Mouse (Mus musculus) C3H10T1/2 (cell line): ENCODE data around the gene Art3. TPM values are rescaled to one million over a fixed set of nuclear protein-coding genes. Genes with fewer than 3 reads are reported as not detected.

Experiments used
- polyA plus RNA-seq, 2 experiments: library from polyadenylated mRNA; unstranded; fragments of >200 nt; fragmentation: generic; extraction: Trizol; gene quantifications; one replicate each; pipeline ENCODE4 v1.2.1; 2012; ENCODE audit warnings: missing spikeins in 2 of 2

Art3 gene
- under 1 TPM in 1 of 2 experiments, not detected in 1; 0.06 TPM for polyA plus RNA-seq

GRCm38 (mm10) chr5:92331635-92332338, at the start of gene Art3:
TSS of gene Art3 (plus strand) at chr5:92331827.

DNA sequence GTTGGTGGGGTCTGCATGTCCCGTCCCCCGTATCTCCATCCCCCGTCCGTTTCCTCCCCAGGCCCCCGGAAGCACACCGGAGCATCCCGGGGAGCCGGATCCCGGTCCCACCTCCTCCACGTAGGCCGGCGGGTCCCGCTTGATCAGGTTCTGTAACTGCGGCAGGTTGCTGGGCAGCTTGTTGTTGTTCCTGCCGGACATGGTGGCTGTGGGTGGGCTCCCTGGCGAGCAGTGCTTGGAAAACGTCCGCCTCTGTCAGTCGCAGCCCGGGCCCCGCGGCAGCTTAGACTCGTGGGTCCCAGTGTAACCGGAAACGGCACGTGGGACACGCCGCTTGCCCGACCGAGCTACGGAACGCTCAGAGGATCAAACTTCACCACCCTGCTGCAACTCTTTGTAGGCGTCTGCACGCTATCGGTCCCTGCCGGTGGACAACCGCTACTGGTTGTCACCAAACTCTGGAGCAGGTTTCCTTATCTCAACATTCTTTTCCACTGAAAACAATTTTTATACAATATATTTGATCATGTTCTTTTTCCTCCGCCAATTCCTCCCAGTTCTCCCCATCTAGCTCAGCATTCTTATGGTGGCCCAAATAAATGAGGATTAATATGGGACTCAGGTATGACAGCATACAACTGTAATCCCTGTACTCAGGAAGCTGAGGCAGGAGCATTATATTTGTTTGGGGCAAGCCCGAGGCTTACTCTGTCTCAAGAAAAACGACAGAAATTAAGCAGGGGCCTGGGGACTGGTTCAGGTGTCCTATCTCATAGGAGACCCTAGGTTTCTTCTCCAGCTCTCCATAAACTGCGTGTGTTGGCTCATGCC, 21.7 kb upstream of the Art3 start, which contains the start of gene Sdad1:
TSS of gene Sdad1 (minus strand) at position 799 of the 831 bp plus-strand sequence.

DNA sequence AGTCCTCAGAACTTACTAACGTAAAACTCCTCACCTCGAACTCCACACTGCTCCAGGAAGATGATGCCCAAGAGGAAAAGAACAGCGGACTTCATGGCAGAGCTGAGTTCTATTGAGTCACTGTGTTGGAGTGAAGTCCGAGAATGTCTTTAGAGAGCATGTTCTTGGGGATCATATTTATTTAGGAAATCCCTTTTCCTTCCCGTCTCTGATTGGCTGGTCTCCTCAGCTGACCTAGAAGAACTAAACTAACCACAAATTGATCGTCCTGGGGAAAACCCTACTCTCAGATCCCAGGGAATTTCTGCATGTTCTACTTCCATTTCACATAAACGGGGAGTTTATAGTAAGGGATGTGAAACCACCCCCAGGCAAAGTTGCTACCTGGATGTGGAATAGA, 3.7 kb upstream of the Art3 start, which contains the start of gene Cxcl9:
TSS of gene Cxcl9 (minus strand) at position 151 of the 400 bp plus-strand sequence.

DNA sequence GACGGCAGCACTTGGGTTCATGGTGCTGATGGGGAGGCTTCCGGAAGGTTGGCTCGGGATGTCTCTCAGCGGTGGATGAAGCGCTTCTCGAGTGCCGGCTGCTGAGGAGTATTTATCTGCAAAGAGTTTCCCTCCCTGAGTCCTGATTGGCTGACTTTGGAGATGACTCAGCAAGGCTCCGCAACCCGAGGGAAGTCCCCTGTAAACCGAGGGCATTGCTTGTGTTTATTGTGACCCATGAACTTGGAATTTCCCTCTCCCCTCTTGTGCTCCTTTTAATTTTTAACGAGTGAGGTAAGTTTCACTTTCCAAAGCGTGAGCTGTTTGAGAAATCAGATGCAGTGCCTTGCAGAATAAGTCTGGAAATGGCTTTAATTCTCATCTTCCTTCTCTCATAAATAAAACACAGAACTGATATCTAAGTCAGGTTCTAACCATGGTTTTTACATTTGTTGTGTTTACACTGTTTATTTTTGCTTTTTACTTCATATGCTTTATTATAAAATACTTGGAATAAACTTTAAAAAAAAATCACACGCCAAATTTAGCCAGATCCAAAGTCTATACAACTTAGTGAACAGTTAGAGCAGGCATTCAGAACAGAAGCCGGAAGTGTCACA, 17.3 kb downstream of the Art3 start, which contains the start of gene Cxcl10:
TSS of gene Cxcl10 (minus strand) at position 96 of the 620 bp plus-strand sequence.

GRCm38 (mm10) chr5:92435025-92435584, 103.5 kb downstream of the Art3 start, which contains the start of gene Nup54:
TSS of gene Nup54 (minus strand) at chr5:92435219.

Other genes with a start within 250 kb of the Art3 start
- gene G3bp2, start 248.1 kb upstream of the Art3 start, polyA plus RNA-seq = 10 to 100 TPM in 1 of 2 experiments, 1 to 10 TPM in 1; 3.2 to 21.7 TPM
- 10 to 100 TPM in 1 of 2 experiments, 1 to 10 TPM in 1; 2.4 to 20.9 TPM for gene Uso1, start 193.9 kb upstream of the Art3 start, polyA plus RNA-seq
- gene U90926, start 116.4 kb upstream of the Art3 start, polyA plus RNA-seq = not detected
- gene Ppef2, start 75.5 kb upstream of the Art3 start, polyA plus RNA-seq = under 1 TPM; 0.06 to 0.40 TPM
- gene Naaa, start 53.7 kb upstream of the Art3 start, polyA plus RNA-seq = 10 to 100 TPM in 1 of 2 experiments, 1 to 10 TPM in 1; 2.1 to 43.8 TPM
- gene Sdad1, start 21.3 kb upstream of the Art3 start, polyA plus RNA-seq = 1 to 10 TPM; 1.7 to 4.4 TPM
- gene Cxcl9, start 3.7 kb upstream of the Art3 start, polyA plus RNA-seq = under 1 TPM in 1 of 2 experiments, not detected in 1; 0.01 TPM
- gene Cxcl10, start 17.1 kb downstream of the Art3 start, polyA plus RNA-seq = 1 to 10 TPM in 1 of 2 experiments, under 1 TPM in 1; 0.61 to 2.5 TPM
- 1 to 10 TPM; 1.5 to 9.2 TPM for gene Nup54, start 103.4 kb downstream of the Art3 start, polyA plus RNA-seq
- 10 to 100 TPM in 1 of 2 experiments, 1 to 10 TPM in 1; 4.6 to 21.9 TPM for gene Scarb2, start 175.0 kb downstream of the Art3 start, polyA plus RNA-seq
- gene Fam47e, start 223.2 kb downstream of the Art3 start, polyA plus RNA-seq = not detected